Comparison of ENCODE assay signal across 8 mouse cellular contexts in genomic region chr3:117574529-117575252, GRCm38 (mm10). TPM values are rescaled to one million over a fixed set of nuclear protein-coding genes. Genes with fewer than 3 reads are reported as not detected.
DNase-seq lines count a peak whose midpoint lies in the region; ATAC-seq lines count a peak whose summit lies in the region.

Plppr5 (plus strand) TSS chr3:117574836.

- H3K27me3 ChIP-seq in heart, embryonic 11.5 days (ENCODE audit: control insufficient read depth, insufficient read depth, low read length): no peaks in the 10 kb centered on the region
- peaks cover 58% of the 10 kb centered on the region for H3K27me3 ChIP-seq in midbrain, embryonic 10.5 days (ENCODE audit: low read depth, poor library complexity, severe bottlenecking)

- peak within 1 kb of the TSS; percentile 73 for H3K9ac ChIP-seq in heart, embryonic 11.5 days (ENCODE audit: low read depth, low read length)

- no peaks in the 10 kb centered on the region for H3K36me3 ChIP-seq in heart, embryonic 11.5 days (ENCODE audit: control insufficient read depth, insufficient read depth, low read length)
- no peaks in the 10 kb centered on the region for H3K36me3 ChIP-seq in midbrain, embryonic 10.5 days

- no peaks in the 10 kb centered on the region for H3K9me3 ChIP-seq in heart, embryonic 11.5 days (replicated peaks; ENCODE audit: control insufficient read depth, low read length)
- no peaks in the 10 kb centered on the region for H3K9me3 ChIP-seq in midbrain, embryonic 10.5 days (replicated peaks)

- H3K4me2 ChIP-seq in heart, embryonic 11.5 days: peak within 1 kb of the TSS; percentile 92

- H3K4me3 ChIP-seq in heart, embryonic 11.5 days (ENCODE audit: low read depth, low read length): peak within 1 kb of the TSS; percentile 71
- H3K4me3 ChIP-seq in midbrain, embryonic 10.5 days: peak within 1 kb of the TSS; percentile 76

- H3K4me1 ChIP-seq in heart, embryonic 11.5 days (ENCODE audit: control insufficient read depth, insufficient read depth, low read length): peaks cover 4% of the 10 kb centered on the region; the same call in 1 of the 2 replicates
- peaks cover 13% of the 10 kb centered on the region for H3K4me1 ChIP-seq in midbrain, embryonic 10.5 days

- peak within 1 kb of the TSS; percentile 74 for H3K27ac ChIP-seq in heart, embryonic 11.5 days (ENCODE audit: low read depth, low read length)
- H3K27ac ChIP-seq in midbrain, embryonic 10.5 days (replicated peaks): peak within 1 kb of the TSS; percentile 79

- WGBS in heart, embryonic 11.5 days (ENCODE audit: insufficient replicate concordance): 17% methylated on average over 20 of the region's 20 CpGs
- 24% methylated on average over 20 of the region's 20 CpGs for WGBS in midbrain, embryonic 10.5 days

- peak; percentile 68 for ATAC-seq in heart, embryonic 11.5 days (replicated peaks; ENCODE audit: insufficient number of reproducible peaks, low FRiP score, low TSS enrichment)

- DNase-seq in adrenal gland, adult (ENCODE audit: inconsistent age in 2 of 2, low spot score in 1 of 2): peak; percentile 7 to 55
- DNase-seq in adrenal gland, postnatal 4 days (ENCODE audit: low spot score in 2 of 2): no peak
- peak; percentile 60 for DNase-seq in retina, embryonic 14.5 days (ENCODE audit: low spot score)
- no peak for DNase-seq in retina, postnatal 1 day
- peak in 1 of 2 experiments; percentile 58 for DNase-seq in layer of hippocampus, postnatal 36 days
- no peak for DNase-seq in midbrain, embryonic 10.5 days (ENCODE audit: low spot score)
- DNase-seq in yolk sac, embryonic 10.5 days (ENCODE audit: low spot score): peak; percentile 2

RNA-seq across cellular contexts. Expression of gene Plppr5, which starts in this region (rescaled TPM):
- total RNA-seq in adrenal gland, postnatal 4 days (2021): 1 to 10 TPM; 1.3 to 1.6 TPM
- 4.6 and 4.8 TPM in 2 replicates for polyA plus RNA-seq in heart, embryonic 11.5 days (2014; fragmentation: Nextera tagmentation; extraction: Ambion mirVana)
- 10 to 100 TPM; 34.4 to 37.1 TPM for total RNA-seq in layer of hippocampus, postnatal 36 days (2021)
- 0.10 TPM in 1 of 2 replicates, not detected in the other for polyA plus RNA-seq in midbrain, embryonic 10.5 days (2016; fragmentation: Nextera tagmentation; extraction: Ambion mirVana)

Comparison
In these comparisons a context has a peak if more than half of its experiments do, and no peak if none do; other contexts are left out.
1. RNA of gene Plppr5 (total RNA-seq): 34.4 to 37.1 TPM in layer of hippocampus, postnatal 36 days; 1.3 to 1.6 TPM in adrenal gland, postnatal 4 days; every median in the first group is over 10 times any median in the second.
2. DNase-seq: peak in adrenal gland, adult (2 of 2), retina, embryonic 14.5 days (single experiment) and yolk sac, embryonic 10.5 days (single experiment); none in adrenal gland, postnatal 4 days (0 of 2), retina, postnatal 1 day (single experiment) and midbrain, embryonic 10.5 days (single experiment).